ENCODE assay signal across 8 mouse cellular contexts in genomic region chr12:80083133-80083821, GRCm38 (mm10). TPM values are rescaled to one million over a fixed set of nuclear protein-coding genes. Genes with fewer than 3 reads are reported as not detected.
DNase-seq lines count a peak whose midpoint lies in the region; ATAC-seq and TF ChIP-seq lines count a peak whose summit lies in the region.
"Had no signal": no experiment of that assay in that cellular context is flagged by ENCODE, and none has a peak within 500 bp of the region (broad histone marks: within the 10 kb centered on the region; RNA-seq: fewer than 3 reads in every experiment).

No protein-coding gene starts in this region.

- peak overlapping the region; percentile 81 for H3K27ac ChIP-seq in kidney, postnatal 0 days
- H3K27ac ChIP-seq in embryonic facial prominence, embryonic 10.5 days (replicated peaks) = peak overlapping the region; percentile 76
- H3K27ac ChIP-seq in heart, embryonic 15.5 days = peak overlapping the region; percentile 89

- H3K9me3 ChIP-seq in kidney, postnatal 0 days (replicated peaks; ENCODE audit: low read length) = no peaks in the 10 kb centered on the region
- no peaks in the 10 kb centered on the region for H3K9me3 ChIP-seq in embryonic facial prominence, embryonic 10.5 days
- no peaks in the 10 kb centered on the region for H3K9me3 ChIP-seq in heart, embryonic 15.5 days (replicated peaks)

- no peak; the same call in 1 of the 2 replicates for ATAC-seq in kidney, postnatal 0 days (replicated peaks; ENCODE audit: low FRiP score, low read depth)
- peak; percentile 48 for ATAC-seq in heart, embryonic 15.5 days (replicated peaks; ENCODE audit: insufficient number of reproducible peaks, insufficient read depth, low FRiP score, low read depth)
- peak; percentile 67 for ATAC-seq in megakaryocyte, adult 5-6 weeks (ENCODE audit: poor library complexity, severe bottlenecking)

- no peak overlapping the region for H3K9ac ChIP-seq in kidney, postnatal 0 days (ENCODE audit: low read depth, low read length)
- no peak overlapping the region for H3K9ac ChIP-seq in heart, embryonic 15.5 days

- no peak overlapping the region for H3K4me3 ChIP-seq in kidney, postnatal 0 days (replicated peaks; ENCODE audit: low read depth, low read length)
- H3K4me3 ChIP-seq in embryonic facial prominence, embryonic 10.5 days = no peak overlapping the region
- H3K4me3 ChIP-seq in heart, embryonic 15.5 days = no peak overlapping the region

- 28% methylated on average over 7 of the region's 7 CpGs for WGBS in kidney, postnatal 0 days
- WGBS in embryonic facial prominence, embryonic 10.5 days = 72% methylated on average over 7 of the region's 7 CpGs
- 46% methylated on average over 7 of the region's 7 CpGs for WGBS in heart, embryonic 15.5 days

- H3K4me1 ChIP-seq in kidney, postnatal 0 days (replicated peaks; ENCODE audit: insufficient read depth, low read length) = peaks cover 26% of the 10 kb centered on the region
- H3K4me1 ChIP-seq in embryonic facial prominence, embryonic 10.5 days = peaks cover 49% of the 10 kb centered on the region
- H3K4me1 ChIP-seq in heart, embryonic 15.5 days (replicated peaks) = peaks cover 30% of the 10 kb centered on the region

- no peaks in the 10 kb centered on the region for H3K27me3 ChIP-seq in kidney, postnatal 0 days (ENCODE audit: insufficient read depth, low read length)
- no peaks in the 10 kb centered on the region for H3K27me3 ChIP-seq in embryonic facial prominence, embryonic 10.5 days (replicated peaks; ENCODE audit: low read depth, poor library complexity, severe bottlenecking)
- no peaks in the 10 kb centered on the region for H3K27me3 ChIP-seq in heart, embryonic 15.5 days

- H3K4me2 ChIP-seq in kidney, postnatal 0 days (ENCODE audit: low read length) = no peak overlapping the region
- H3K4me2 ChIP-seq in heart, embryonic 15.5 days = no peak overlapping the region

- DNase-seq in kidney, postnatal 0 days (ENCODE audit: low spot score) = no peak
- no peak for DNase-seq in kidney, postnatal 10 days
- no peak for DNase-seq in embryonic facial prominence, embryonic 10.5 days (ENCODE audit: low spot score)
- no peak for DNase-seq in adrenal gland, postnatal 4 days (ENCODE audit: low spot score in 2 of 2)
- DNase-seq in gastrocnemius, adult 8-10 months (ENCODE audit: low spot score in 2 of 2) = no peak
- DNase-seq: cerebellum, postnatal 10 days had no signal

- H3K36me3 ChIP-seq in kidney, postnatal 0 days (ENCODE audit: insufficient read depth, low read length) = no peaks in the 10 kb centered on the region
- H3K36me3 ChIP-seq in embryonic facial prominence, embryonic 10.5 days (replicated peaks) = no peaks in the 10 kb centered on the region
- H3K36me3 ChIP-seq in heart, embryonic 15.5 days = no peaks in the 10 kb centered on the region

- no peak; the same call in none of the 2 replicates for TF ChIP-seq CTCF in kidney, postnatal 0 days (IDR thresholded peaks at IDR 0.05; ENCODE audit: low read depth)

RNA-seq across cellular contexts. Expression of gene Zfp36l1, which starts 29.5 kb away (rescaled TPM):
- polyA plus RNA-seq in kidney, postnatal 0 days (2015; fragmentation: Nextera tagmentation; extraction: Ambion mirVana) = 141 and 160 TPM in 2 replicates
- polyA plus RNA-seq in embryonic facial prominence, embryonic 10.5 days (2016; fragmentation: Nextera tagmentation; extraction: Ambion mirVana) = 114 and 119 TPM in 2 replicates
- polyA plus RNA-seq in heart, embryonic 15.5 days (2015; fragmentation: Nextera tagmentation; extraction: Ambion mirVana) = 94.7 and 107 TPM in 2 replicates
- total RNA-seq in megakaryocyte, adult 5-6 weeks (2015) = 15.6 and 21.0 TPM in 2 replicates
- 3.8 and 5.4 TPM in 2 replicates for total RNA-seq in megakaryocyte, adult 5-6 weeks (2017)
- 100 to 1,000 TPM; 264 to 275 TPM for total RNA-seq in adrenal gland, postnatal 4 days (2021)
- total RNA-seq in gastrocnemius, adult 8-10 months (2022) = 10 to 100 TPM; 25.2 to 28.9 (median 27.2) TPM

Comparison
In these comparisons a context has a peak if more than half of its experiments do, and no peak if none do; other contexts are left out.
1. RNA of gene Zfp36l1, which starts 29.5 kb away (total RNA-seq): 264 to 275 TPM in adrenal gland, postnatal 4 days; 25.2 to 28.9 TPM in gastrocnemius, adult 8-10 months and 3.8 to 21.0 TPM in megakaryocyte, adult 5-6 weeks; every median in the first group is over 4 times any median in the second.
2. Peak in every context shown above with its lines, with median percentiles within 50 percentile points of each other: H3K27ac ChIP-seq.